Mouse (Mus musculus): ENCODE results near the gene BC048562. TPM values are rescaled to one million over a fixed set of nuclear protein-coding genes. Genes with fewer than 3 reads are reported as not detected.

The BC048562 gene
- total and polyA plus RNA-seq, 3 experiments = not detected

GRCm38 (mm10) chr9:108392676-108393075 lies 43.6 kb upstream of the BC048562 start, which contains the start of gene 1700102P08Rik:
TSS of gene 1700102P08Rik (plus strand) at chr9:108392805.
- in situ Hi-C loops (cut with MboI; ENCODE audit: low pct_ligation_motif_present, low pct_unique_long_range_greater_than_20kb, low sequenced_read_pairs) (no loop called here), dilution Hi-C loops (cut with MboI; ENCODE audit: extremely low pct_ligation_motif_present, extremely low pct_unique_long_range_greater_than_20kb, low sequenced_read_pairs) (no loop called here)
- H3K79me2 ChIP-seq (replicated peaks; ENCODE audit: control insufficient read depth, extremely low read depth, insufficient read depth, poor library complexity, severe bottlenecking) = no peaks in the 10 kb centered on the region
- H3K4me1 ChIP-seq (ENCODE audit: control insufficient read depth in 1 of 2, insufficient read depth in 2 of 2) = no peaks in the 10 kb centered on the region
- no peak within 1 kb of the TSS for H3K9ac ChIP-seq (ENCODE audit: insufficient read depth, low read depth)
- no peaks in the 10 kb centered on the region for H3K27me3 ChIP-seq (replicated peaks)
- no peak for TF ChIP-seq USF2 (conservative IDR thresholded peaks at IDR 0.05; ENCODE audit: low read depth, low read length)
- no peak for TF ChIP-seq POLR2AphosphoS2 (IDR thresholded peaks at IDR 0.05; ENCODE audit: low read depth, low read length)
- TF ChIP-seq RCOR1 (conservative IDR thresholded peaks at IDR 0.05; ENCODE audit: low read depth, low read length) = no peak
- no peak for TF ChIP-seq EP300 (IDR thresholded peaks at IDR 0.05; ENCODE audit: low read length)
- TF ChIP-seq MAFK (IDR thresholded peaks at IDR 0.05; ENCODE audit: insufficient replicate concordance, low read length) = no peak
- no peak for TF ChIP-seq HCFC1 (IDR thresholded peaks at IDR 0.05; ENCODE audit: low read depth, low read length)
- TF ChIP-seq ZMIZ1 (IDR thresholded peaks at IDR 0.05; ENCODE audit: low read depth, low read length) = no peak
- no peak for TF ChIP-seq NELFE (IDR thresholded peaks at IDR 0.05; ENCODE audit: low read depth, low read length)
- no peak for TF ChIP-seq SMC3 (IDR thresholded peaks at IDR 0.05; ENCODE audit: low read depth, low read length)
- no peak for TF ChIP-seq ELF1 (IDR thresholded peaks at IDR 0.05; ENCODE audit: low read depth, low read length)
- no peak for DNase-seq (ENCODE audit: extremely low read depth)
- H3K27ac ChIP-seq (ENCODE audit: insufficient read depth, low read depth) = no peak within 1 kb of the TSS
- no peak within 1 kb of the TSS for H3K4me3 ChIP-seq (replicated peaks in 1 of 3; ENCODE audit: low read depth in 2 of 3, low read length in 2 of 3, poor library complexity in 1 of 3)
- H3K4me2 ChIP-seq (ENCODE audit: insufficient read depth, low read depth, poor library complexity, severe bottlenecking) = no peak within 1 kb of the TSS
- peaks cover 34 to 55% of the 10 kb centered on the region in 2 experiments for H3K36me3 ChIP-seq (replicated peaks in 1 of 2; ENCODE audit: control insufficient read depth in 1 of 2, insufficient read depth in 1 of 2, low read length in 1 of 2)
- H3K9me3 ChIP-seq (replicated peaks; ENCODE audit: low read length) = no peaks in the 10 kb centered on the region

GRCm38 (mm10) chr9:108394191-108394590 lies 42.1 kb upstream of the BC048562 start:
- H3K27me3 ChIP-seq (replicated peaks) = no peaks in the 10 kb centered on the region
- TF ChIP-seq RAD21 (IDR thresholded peaks at IDR 0.05; ENCODE audit: low read depth, low read length) (no peak), JUN (IDR thresholded peaks at IDR 0.05; ENCODE audit: insufficient read depth, low read depth, low read length) (no peak), MXI1 (IDR thresholded peaks at IDR 0.05; ENCODE audit: low read depth, low read length) (no peak), ZNF384 (IDR thresholded peaks at IDR 0.05; ENCODE audit: low read depth, low read length) (no peak), SMC3 (IDR thresholded peaks at IDR 0.05; ENCODE audit: low read depth, low read length) (no peak), PAX5 (IDR thresholded peaks at IDR 0.05; ENCODE audit: low read length) (no peak), EP300 (IDR thresholded peaks at IDR 0.05; ENCODE audit: low read length) (no peak), ZKSCAN1 (IDR thresholded peaks at IDR 0.05; ENCODE audit: borderline replicate concordance, low read depth, low read length) (no peak), UBTF (IDR thresholded peaks at IDR 0.05; ENCODE audit: low read depth, low read length) (no peak), ELF1 (IDR thresholded peaks at IDR 0.05; ENCODE audit: low read depth, low read length) (no peak), BHLHE40 (IDR thresholded peaks at IDR 0.05; ENCODE audit: low read depth, low read length) (no peak), KAT2A (IDR thresholded peaks at IDR 0.05; ENCODE audit: insufficient replicate concordance, low read length) (no peak), HCFC1 (IDR thresholded peaks at IDR 0.05; ENCODE audit: low read depth, low read length) (no peak), IRF4 (IDR thresholded peaks at IDR 0.05; ENCODE audit: low read depth, low read length) (no peak), TCF12 (IDR thresholded peaks at IDR 0.05; ENCODE audit: low read depth, low read length) (no peak)
- dilution Hi-C loops (cut with MboI; ENCODE audit: extremely low pct_ligation_motif_present, extremely low pct_unique_long_range_greater_than_20kb, low sequenced_read_pairs) (no loop called here), in situ Hi-C loops (cut with MboI; ENCODE audit: low pct_ligation_motif_present, low pct_unique_long_range_greater_than_20kb, low sequenced_read_pairs) (no loop called here)
- no peak overlapping the region for H3K27ac ChIP-seq (ENCODE audit: insufficient read depth, low read depth)
- H3K36me3 ChIP-seq (replicated peaks in 1 of 2; ENCODE audit: control insufficient read depth in 1 of 2, insufficient read depth in 1 of 2, low read length in 1 of 2) = peaks cover 22 to 41% of the 10 kb centered on the region in 2 experiments
- no peak overlapping the region for H3K9ac ChIP-seq (ENCODE audit: insufficient read depth, low read depth)
- H3K4me1 ChIP-seq (ENCODE audit: control insufficient read depth in 1 of 2, insufficient read depth in 2 of 2) = no peaks in the 10 kb centered on the region
- no peak overlapping the region for H3K4me3 ChIP-seq (replicated peaks in 1 of 3; ENCODE audit: low read depth in 2 of 3, low read length in 2 of 3, poor library complexity in 1 of 3)
- H3K9me3 ChIP-seq (replicated peaks; ENCODE audit: low read length) = no peaks in the 10 kb centered on the region
- DNase-seq (ENCODE audit: extremely low read depth) = no peak
- H3K4me2 ChIP-seq (ENCODE audit: insufficient read depth, low read depth, poor library complexity, severe bottlenecking) = no peak overlapping the region
- no peaks in the 10 kb centered on the region for H3K79me2 ChIP-seq (replicated peaks; ENCODE audit: control insufficient read depth, extremely low read depth, insufficient read depth, poor library complexity, severe bottlenecking)

Data from CH12.LX (cell line).